Mouse (Mus musculus) intestine, postnatal 0 days (tissue): ENCODE data around the gene C1d. TPM values are rescaled to one million over a fixed set of nuclear protein-coding genes. Genes with fewer than 3 reads are reported as not detected.
A peak's percentile ranks its signal among the peaks of the same experiment; 100 is the strongest.

ENCODE experiments used
- ATAC-seq: fragments of 200-750 bp; cut with Nextera tagmentation; 2 replicates; pipeline ENCODE4 v1.8.0; 2017; ENCODE audit warnings: mild to moderate bottlenecking, moderate TSS enrichment, moderate library complexity
- H3K27ac ChIP-seq: fragments of 300-500 bp; sonication (generic); 2 replicates; pipeline ENCODE4 v1.5.1; 2014; ENCODE audit warnings: mild to moderate bottlenecking, low read depth, low read length, moderate library complexity
- H3K27me3 ChIP-seq: fragments of 300-500 bp; sonication (generic); replicated peaks from 2 replicates; pipeline ENCODE4 v1.6.1; 2014; ENCODE audit warnings: low read length, mixed read lengths; ENCODE audit not compliant: control insufficient read depth, insufficient read depth
- H3K36me3 ChIP-seq: fragments of 300-500 bp; sonication (generic); 2 replicates; pipeline ENCODE4 v1.6.1; 2014; ENCODE audit warnings: mild to moderate bottlenecking, moderate library complexity; ENCODE audit not compliant: control insufficient read depth, insufficient read depth
- H3K4me1 ChIP-seq: fragments of 300-500 bp; sonication (generic); replicated peaks from 2 replicates; pipeline ENCODE4 v1.6.1; 2014; ENCODE audit warnings: antibody characterized with exemption, low read length, mixed read lengths; ENCODE audit not compliant: control insufficient read depth, insufficient read depth
- H3K4me2 ChIP-seq: fragments of 300-500 bp; sonication (generic); replicated peaks from 2 replicates; pipeline ENCODE4 v1.6.1; 2014; ENCODE audit warnings: low read depth, mild to moderate bottlenecking, moderate library complexity
- H3K4me3 ChIP-seq: fragments of 300-500 bp; sonication (generic); 2 replicates; pipeline ENCODE4 v1.5.1; 2014; ENCODE audit warnings: low read depth, low read length
- H3K9ac ChIP-seq: fragments of 300-500 bp; sonication (generic); 2 replicates; pipeline ENCODE4 v1.6.1; 2014; ENCODE audit warnings: mild to moderate bottlenecking, low read depth, low read length
- H3K9me3 ChIP-seq: fragments of 300-500 bp; sonication (generic); 2 replicates; pipeline ENCODE4 v1.6.1; 2016; ENCODE audit warnings: mixed run types; ENCODE audit not compliant: control insufficient read depth
- CTCF ChIP-seq: sonication (generic); IDR thresholded peaks from 2 replicates; pipeline ENCODE4 v1.5.1; 2016; ENCODE audit warnings: low read depth, mild to moderate bottlenecking, control low read depth, antibody characterized with exemption, moderate library complexity
- WGBS: fragments of 180-500 bp; shearing (Covaris S2); extraction: QIAGEN DNeasy Blood & Tissue Kit; methylation state at CpG from one replicate; pipeline ENCODE4 v1.1.7; 2014; 5-methylcytosine and 5-hydroxymethylcytosine counted together
- polyA plus RNA-seq: library from polyadenylated mRNA; unstranded; fragments of >200 nt; fragmentation: Nextera tagmentation; extraction: Ambion mirVana; gene quantifications from 2 replicates; pipeline ENCODE4 v1.2.1, GENCODE M21; 2015

Gene C1d
- polyA plus RNA-seq, 1 experiment from 2014 or later = 106 TPM

DNA sequence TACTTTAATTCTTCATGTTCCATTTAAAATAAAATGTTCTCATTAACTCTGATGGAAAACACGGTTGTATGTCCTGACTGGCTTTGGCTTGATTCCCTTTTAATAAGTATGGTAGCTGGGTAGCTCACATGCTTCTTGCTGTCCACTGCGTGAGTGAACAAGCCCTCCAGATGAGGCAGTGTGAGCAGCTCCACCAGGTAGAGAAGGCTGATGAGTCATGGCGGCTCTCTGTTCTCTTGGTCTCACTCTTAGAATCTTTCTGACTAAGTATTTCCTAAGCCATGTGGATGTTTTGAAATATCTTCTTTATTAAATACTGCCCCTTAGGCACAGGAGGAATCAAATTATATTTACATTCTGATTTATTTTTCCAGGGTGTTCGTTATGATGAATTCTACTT is 9.8 kb downstream of the C1d start:
- no peak for TF ChIP-seq CTCF
- Histone ChIP-seq H3K36me3 (peaks cover 11% of the 10 kb centered on the region), H3K9ac (no peak overlapping the region), H3K4me1 (no peaks in the 10 kb centered on the region), H3K27me3 (no peaks in the 10 kb centered on the region), H3K4me2 (no peak overlapping the region), H3K27ac (no peak overlapping the region), H3K9me3 (no peaks in the 10 kb centered on the region), H3K4me3 (no peak overlapping the region)
- no peak for ATAC-seq
- 85% methylated on average over 4 of the region's 4 CpGs for WGBS

DNA sequence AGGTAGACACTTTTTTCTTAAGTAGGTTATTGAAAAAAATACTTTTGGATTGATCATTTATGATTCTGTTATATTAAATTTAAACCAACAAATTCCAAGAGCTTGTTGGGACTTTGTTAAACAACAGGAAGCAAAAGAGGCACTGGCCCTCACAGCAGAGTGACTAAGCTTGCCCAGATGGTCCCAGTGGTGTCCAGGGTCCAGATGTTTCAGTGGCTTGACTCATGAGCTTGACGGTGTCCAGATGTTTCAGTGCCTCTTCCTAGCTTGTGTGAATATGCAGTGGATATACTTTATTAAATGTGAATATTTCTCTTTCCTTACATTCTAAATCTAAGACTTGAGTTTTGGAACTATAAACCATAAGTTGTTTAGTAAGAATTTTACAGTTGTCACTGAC is 11.4 kb downstream of the C1d start:
- no peaks in the 10 kb centered on the region for H3K27me3 ChIP-seq
- no peak overlapping the region for H3K27ac ChIP-seq
- no peak for ATAC-seq
- no peak for TF ChIP-seq CTCF
- no peak overlapping the region for H3K4me3 ChIP-seq
- peaks cover 11% of the 10 kb centered on the region for H3K36me3 ChIP-seq
- no peak overlapping the region for H3K4me2 ChIP-seq
- no peaks in the 10 kb centered on the region for H3K4me1 ChIP-seq
- no peak overlapping the region for H3K9ac ChIP-seq
- 73% methylated on average over 1 of the region's 1 CpGs for WGBS
- no peaks in the 10 kb centered on the region for H3K9me3 ChIP-seq

GRCm38 (mm10) chr11:17279959-17280358 is 22.6 kb downstream of the C1d start:
- Histone ChIP-seq H3K4me3 (no peak overlapping the region), H3K27ac (no peak overlapping the region), H3K9me3 (no peaks in the 10 kb centered on the region), H3K27me3 (no peaks in the 10 kb centered on the region), H3K36me3 (no peaks in the 10 kb centered on the region), H3K4me1 (no peaks in the 10 kb centered on the region), H3K4me2 (no peak overlapping the region), H3K9ac (no peak overlapping the region)
- TF ChIP-seq CTCF = peak; percentile 91
- 13% methylated on average over 9 of the region's 9 CpGs for WGBS
- no peak for ATAC-seq

DNA sequence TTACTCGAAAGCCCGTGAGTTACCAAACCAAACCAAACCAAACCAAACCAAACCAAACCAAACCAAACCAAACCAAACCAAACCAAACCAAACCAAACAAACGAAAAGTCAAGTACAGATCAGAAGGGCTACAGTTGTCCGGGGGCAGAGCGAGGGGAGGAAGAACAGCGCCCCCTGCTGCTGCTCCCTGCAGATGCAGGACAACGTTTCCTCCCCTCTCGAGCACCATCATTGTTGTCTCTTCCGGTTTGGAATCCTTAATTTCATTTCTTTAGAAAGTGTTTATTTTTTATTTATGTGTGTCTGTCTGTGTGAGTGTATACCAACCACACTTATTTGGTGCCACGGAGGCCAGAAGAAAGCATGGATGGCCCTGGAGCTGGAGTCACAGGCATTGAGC is 26.7 kb downstream of the C1d start:
- H3K4me1 ChIP-seq = no peaks in the 10 kb centered on the region
- peak; percentile 53 for TF ChIP-seq CTCF
- H3K27ac ChIP-seq = no peak overlapping the region
- no peak overlapping the region for H3K4me2 ChIP-seq
- no peaks in the 10 kb centered on the region for H3K36me3 ChIP-seq
- H3K4me3 ChIP-seq = no peak overlapping the region
- no peaks in the 10 kb centered on the region for H3K27me3 ChIP-seq
- no peaks in the 10 kb centered on the region for H3K9me3 ChIP-seq
- WGBS = 69% methylated on average over 10 of the region's 10 CpGs
- ATAC-seq = no peak
- H3K9ac ChIP-seq = no peak overlapping the region

DNA sequence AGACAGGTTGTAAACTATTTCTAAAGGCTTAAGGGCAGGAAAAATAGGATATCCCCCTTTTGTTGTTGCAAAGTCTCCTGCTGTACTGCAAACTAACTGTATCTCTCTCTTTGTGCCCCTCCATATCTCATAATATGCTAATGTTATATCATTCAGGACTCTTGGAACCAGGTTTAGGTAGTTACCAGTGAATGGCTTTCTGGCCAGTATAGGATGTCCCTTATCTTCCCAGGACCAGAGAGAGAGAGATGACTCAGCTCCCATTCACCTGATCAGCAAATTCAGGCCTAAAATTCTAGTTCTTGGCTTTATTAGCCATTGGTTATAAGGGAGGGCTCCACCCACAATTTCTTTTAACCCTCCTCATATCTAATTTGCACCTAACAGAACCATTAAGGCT is 31.5 kb downstream of the C1d start:
- Histone ChIP-seq H3K27me3 (no peaks in the 10 kb centered on the region), H3K9me3 (no peaks in the 10 kb centered on the region), H3K36me3 (no peaks in the 10 kb centered on the region), H3K4me1 (no peaks in the 10 kb centered on the region), H3K27ac (no peak overlapping the region), H3K9ac (no peak overlapping the region), H3K4me2 (no peak overlapping the region), H3K4me3 (no peak overlapping the region)
- no peak for ATAC-seq
- no peak for TF ChIP-seq CTCF

- ATAC-seq = no peak
- no peaks in the 10 kb centered on the region for H3K36me3 ChIP-seq
- no peak overlapping the region for H3K4me3 ChIP-seq
- no peaks in the 10 kb centered on the region for H3K4me1 ChIP-seq
- H3K27me3 ChIP-seq = no peaks in the 10 kb centered on the region
- no peaks in the 10 kb centered on the region for H3K9me3 ChIP-seq
- H3K9ac ChIP-seq = no peak overlapping the region
- no peak overlapping the region for H3K4me2 ChIP-seq
- H3K27ac ChIP-seq = no peak overlapping the region
- 71% methylated on average over 8 of the region's 8 CpGs for WGBS
- no peak for TF ChIP-seq CTCF
These were observed 48.9 kb downstream of the C1d start for GRCm38 (mm10) chr11:17306007-17306891.
